Mouse (Mus musculus) cerebellum, adult 9-10 months (tissue): ENCODE results near the gene Pde4b.

Source experiments
- DNase-seq: peaks from one replicate; pipeline ENCODE4 v3.0.0; 2022

Pde4b gene

GRCm38 (mm10) chr4:102186888-102187287 lies 99.5 kb downstream of the Pde4b start:
- no peak for DNase-seq

DNA sequence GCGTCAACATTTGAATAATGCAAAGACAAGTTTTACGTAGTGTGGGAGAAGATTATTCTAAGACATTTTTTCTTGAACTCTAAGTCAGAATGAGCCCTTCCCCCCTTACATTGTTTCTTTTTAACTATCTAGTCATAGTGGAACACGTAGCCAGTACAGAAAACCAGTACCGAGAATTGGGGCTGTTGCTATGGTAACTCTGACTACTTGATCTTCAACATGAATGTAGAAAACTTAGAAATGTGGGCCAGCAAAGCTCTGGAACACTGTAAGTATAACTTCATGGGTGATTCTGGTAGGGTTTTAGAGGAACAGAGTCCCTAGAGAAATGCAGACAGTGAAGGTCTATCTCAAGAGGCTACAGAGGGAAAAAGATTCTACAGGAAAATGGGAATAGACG lies 110.4 kb downstream of the Pde4b start:
- DNase-seq: no peak

GRCm38 (mm10) chr4:102209773-102210172 lies 122.4 kb downstream of the Pde4b start:
- no peak for DNase-seq

- peak; percentile 72 for DNase-seq
Measured at GRCm38 (mm10) chr4:102226700-102227099, 139.4 kb downstream of the Pde4b start.

GRCm38 (mm10) chr4:102228953-102229586 lies 141.7 kb downstream of the Pde4b start:
- peak; percentile 67 for DNase-seq

DNA sequence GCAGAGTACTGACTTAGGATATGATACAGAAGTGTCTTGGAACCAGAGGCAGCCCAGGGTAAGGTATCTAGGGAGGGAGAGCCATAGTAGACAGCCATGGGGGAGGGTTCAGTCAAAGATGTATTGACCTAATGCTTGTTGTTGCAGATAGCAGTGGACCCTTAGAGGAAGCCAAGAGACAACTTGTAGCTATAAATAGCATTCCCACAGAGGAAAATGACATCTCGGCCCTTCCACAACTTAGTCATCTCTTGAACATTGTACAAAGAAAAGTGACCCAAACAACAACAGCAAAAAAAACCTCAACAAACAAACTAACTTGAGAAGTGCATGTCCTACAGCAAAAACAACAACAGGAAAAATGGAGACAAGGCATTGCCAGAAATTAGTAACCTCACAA lies 143.6 kb downstream of the Pde4b start:
- DNase-seq: no peak

GRCm38 (mm10) chr4:102233633-102234032 lies 146.3 kb downstream of the Pde4b start:
- DNase-seq: no peak

DNA sequence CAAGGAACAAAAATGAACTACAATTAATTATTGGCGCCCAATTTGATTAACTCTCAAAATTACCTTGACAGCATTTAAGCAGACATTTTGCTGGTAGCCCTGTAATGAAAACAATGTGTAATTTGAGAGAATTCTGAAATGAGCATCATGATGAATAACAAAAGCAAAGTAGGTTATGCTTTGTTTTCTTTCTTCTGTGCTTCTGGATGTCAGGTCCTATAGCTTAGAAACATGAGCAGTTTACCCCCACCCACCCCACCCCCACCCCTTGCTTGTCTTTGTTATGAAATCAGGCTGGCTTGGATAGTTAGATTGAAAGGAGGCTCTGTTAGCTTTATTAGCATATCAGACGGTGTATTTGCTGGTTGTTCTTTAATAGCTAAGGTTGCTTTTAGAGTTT lies 147.8 kb downstream of the Pde4b start:
- DNase-seq: no peak

GRCm38 (mm10) chr4:102239102-102239501 lies 151.8 kb downstream of the Pde4b start:
- no peak for DNase-seq

DNA sequence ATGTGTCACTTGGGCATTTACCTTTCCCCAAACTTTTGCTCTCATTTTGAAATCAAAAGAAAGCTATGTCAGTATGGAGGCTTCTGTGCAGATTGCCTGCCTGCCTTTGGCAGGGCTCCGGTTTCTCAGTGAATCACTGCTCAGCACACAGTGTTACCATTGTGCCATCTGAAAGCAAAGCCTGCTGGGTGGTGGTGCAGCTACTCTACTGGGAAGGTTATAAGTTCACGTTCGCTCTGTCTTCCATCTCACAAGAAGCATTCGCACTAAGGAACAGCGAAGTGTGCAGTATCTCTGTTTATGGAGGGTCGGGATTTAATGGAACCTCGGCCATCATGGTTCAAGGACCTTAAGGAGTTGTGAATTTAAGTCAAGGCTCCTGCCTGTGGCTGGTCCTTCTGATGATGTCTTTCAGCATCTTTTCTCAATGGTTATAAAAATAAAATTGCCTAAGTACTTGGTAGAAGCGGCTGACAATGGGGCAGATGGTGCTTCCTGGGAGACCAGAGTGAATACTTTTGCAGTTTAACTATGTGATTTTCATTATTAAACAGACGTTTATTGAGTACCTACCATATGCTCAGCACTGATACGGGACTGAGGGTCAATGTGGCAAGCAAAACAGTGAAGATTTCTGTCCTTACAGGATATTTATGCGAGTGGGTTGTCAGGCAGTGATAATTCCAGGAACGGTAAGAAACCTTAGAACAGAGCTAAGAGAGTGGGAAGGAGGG lies 152.5 kb downstream of the Pde4b start:
- DNase-seq: peak; percentile 63

GRCm38 (mm10) chr4:102240754-102241427 lies 153.5 kb downstream of the Pde4b start:
- no peak for DNase-seq

DNA sequence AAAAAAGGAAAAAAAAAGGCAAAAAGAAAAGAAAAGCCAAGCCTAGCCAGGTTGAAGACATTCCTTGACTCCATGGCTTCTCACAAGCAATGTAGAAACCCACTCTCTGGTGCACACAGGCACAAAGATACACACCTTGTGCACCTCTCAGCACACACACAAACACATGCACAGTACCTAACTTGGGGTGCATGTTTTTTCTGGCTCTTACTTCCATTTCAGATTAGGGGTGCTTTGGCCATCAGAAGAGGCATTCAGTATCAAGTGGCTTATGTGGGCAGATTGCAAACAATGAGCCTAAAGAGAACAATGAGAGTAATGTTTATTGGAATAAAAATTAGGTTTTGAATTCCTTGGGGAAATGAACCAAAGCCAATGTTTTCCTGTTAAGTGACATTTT lies 166.7 kb downstream of the Pde4b start:
- DNase-seq: no peak

GRCm38 (mm10) chr4:102254466-102255294 lies 167.3 kb downstream of the Pde4b start:
- DNase-seq: peak; percentile 51

- DNase-seq: no peak
Measured at GRCm38 (mm10) chr4:102255295-102255670, 167.9 kb downstream of the Pde4b start.

- DNase-seq: no peak
Measured at GRCm38 (mm10) chr4:102256170-102256960, 169.0 kb downstream of the Pde4b start.

GRCm38 (mm10) chr4:102260216-102260615 lies 172.9 kb downstream of the Pde4b start:
- no peak for DNase-seq

GRCm38 (mm10) chr4:102272313-102272712 lies 185.0 kb downstream of the Pde4b start:
- no peak for DNase-seq

GRCm38 (mm10) chr4:102272749-102273148 lies 185.4 kb downstream of the Pde4b start:
- no peak for DNase-seq

- DNase-seq: no peak
Measured at GRCm38 (mm10) chr4:102275716-102276115, 188.4 kb downstream of the Pde4b start.

DNA sequence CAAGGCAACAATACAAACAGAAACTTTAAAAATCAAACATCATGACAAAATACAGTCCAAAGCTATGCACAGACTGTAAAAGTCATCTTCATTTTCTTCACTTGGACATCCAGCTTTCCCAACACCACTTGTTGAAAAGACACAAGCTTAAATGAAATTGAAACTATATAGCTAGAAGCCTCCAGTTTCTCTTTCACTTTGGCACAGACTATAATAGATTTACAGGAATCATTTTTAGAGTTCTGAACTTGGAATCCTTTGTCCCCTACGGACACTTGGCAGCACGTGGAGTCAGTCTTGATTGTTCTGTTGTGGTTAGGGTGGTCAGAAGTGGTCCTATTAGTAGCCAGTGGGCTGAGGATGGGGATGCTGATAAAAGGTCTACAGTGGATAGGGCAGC lies 191.6 kb downstream of the Pde4b start:
- DNase-seq: no peak

- DNase-seq: no peak
Measured at GRCm38 (mm10) chr4:102287172-102287571, 199.8 kb downstream of the Pde4b start.

- peak; percentile 67 for DNase-seq
Measured at GRCm38 (mm10) chr4:102290052-102290734, 202.8 kb downstream of the Pde4b start.
